Mouse (Mus musculus): Measurements from ENCODE around the gene Zmynd12. TPM values are rescaled to one million over a fixed set of nuclear protein-coding genes. Genes with fewer than 3 reads are reported as not detected.

Gene Zmynd12
- polyA plus RNA-seq, 1 experiment from 2014 or later, result 0.19 TPM

DNA sequence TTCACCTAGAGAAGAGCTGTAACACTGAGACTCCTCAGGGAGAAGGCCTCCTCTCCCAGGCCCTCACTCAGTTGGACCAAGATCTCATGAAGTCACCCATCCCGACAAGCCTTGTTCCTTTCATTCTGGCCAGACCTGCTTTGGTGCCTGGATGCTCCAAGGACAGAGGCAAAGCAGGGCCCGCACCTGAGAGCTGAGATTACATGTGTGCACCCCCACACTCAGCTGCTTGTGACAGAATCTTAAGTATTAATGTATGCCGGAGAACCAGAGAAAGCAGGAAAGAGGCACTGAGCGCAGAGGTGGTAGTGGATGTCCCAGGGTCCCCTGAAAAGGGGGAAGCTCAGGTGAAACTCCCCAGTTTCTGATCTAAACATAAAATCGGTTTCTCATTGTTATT is 30.5 kb downstream of the Zmynd12 start:
- Histone ChIP-seq H3K9me3 (no peaks in the 10 kb centered on the region), H3K4me3 (no peak overlapping the region), H3K27me3 (no peaks in the 10 kb centered on the region), H3K9ac (no peak overlapping the region), H3K36me3 (no peaks in the 10 kb centered on the region), H3K27ac (no peak overlapping the region), H3K4me1 (peaks cover 6% of the 10 kb centered on the region; the same call in 1 of the 2 replicates), H3K4me2 (replicated peaks) (no peak overlapping the region)
- 71% methylated on average over 5 of the region's 5 CpGs for WGBS
- no peak for ATAC-seq (ENCODE audit: low FRiP score, low read depth)

DNA sequence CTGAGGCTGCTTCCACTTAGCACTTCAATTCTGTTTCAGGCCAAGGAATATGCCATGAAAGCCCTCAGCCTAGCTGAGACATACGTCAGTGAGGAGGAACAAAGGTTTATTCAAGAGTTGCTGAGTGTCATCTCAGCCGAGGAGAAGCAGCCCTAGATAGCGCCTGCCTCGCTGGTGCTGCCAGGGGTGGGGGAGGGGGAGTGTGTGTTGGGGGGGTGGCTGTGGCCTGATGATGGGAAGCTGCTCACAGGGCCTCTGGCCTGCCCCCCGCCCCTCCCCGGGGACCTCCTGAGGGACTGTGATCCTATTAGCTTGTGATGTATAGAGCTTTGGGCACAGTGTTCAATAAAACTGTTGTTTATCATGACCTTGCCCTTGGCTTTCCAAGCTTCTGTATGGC is 30.9 kb downstream of the Zmynd12 start:
- Histone ChIP-seq H3K36me3 (no peaks in the 10 kb centered on the region), H3K4me3 (no peak overlapping the region), H3K9me3 (no peaks in the 10 kb centered on the region), H3K27ac (no peak overlapping the region), H3K4me1 (peaks cover 7% of the 10 kb centered on the region; the same call in 1 of the 2 replicates), H3K9ac (no peak overlapping the region), H3K4me2 (replicated peaks) (no peak overlapping the region), H3K27me3 (no peaks in the 10 kb centered on the region)
- ATAC-seq (ENCODE audit: low FRiP score, low read depth), result no peak
- 26% methylated on average over 6 of the region's 6 CpGs for WGBS

DNA sequence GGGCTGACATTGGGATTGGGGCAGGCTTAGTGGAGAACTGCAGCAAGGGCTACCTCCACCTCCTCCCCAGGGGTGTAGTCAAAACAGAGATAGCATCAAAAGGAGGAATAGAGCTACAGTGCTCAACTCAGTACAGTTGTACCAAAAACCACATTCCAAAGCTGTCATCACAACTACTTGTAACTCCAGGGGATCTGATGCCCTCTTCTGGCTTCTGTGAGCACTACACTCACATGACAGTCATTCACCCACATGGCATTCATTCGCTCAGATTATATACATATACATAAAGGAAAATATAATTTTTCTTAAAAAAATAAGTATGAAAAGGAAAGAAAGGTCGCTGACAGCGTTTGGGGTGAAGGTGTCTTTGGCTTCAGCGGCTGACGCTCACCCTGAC is 37.7 kb downstream of the Zmynd12 start:
- ATAC-seq (ENCODE audit: low FRiP score, low read depth), result no peak
- Histone ChIP-seq H3K9me3 (no peaks in the 10 kb centered on the region), H3K4me1 (peaks cover 43% of the 10 kb centered on the region), H3K4me2 (replicated peaks) (no peak overlapping the region), H3K27me3 (no peaks in the 10 kb centered on the region), H3K27ac (peak overlapping the region; percentile 44; the same call in 1 of the 2 replicates), H3K4me3 (no peak overlapping the region), H3K36me3 (no peaks in the 10 kb centered on the region), H3K9ac (no peak overlapping the region)
- 65% methylated on average over 5 of the region's 5 CpGs for WGBS

DNA sequence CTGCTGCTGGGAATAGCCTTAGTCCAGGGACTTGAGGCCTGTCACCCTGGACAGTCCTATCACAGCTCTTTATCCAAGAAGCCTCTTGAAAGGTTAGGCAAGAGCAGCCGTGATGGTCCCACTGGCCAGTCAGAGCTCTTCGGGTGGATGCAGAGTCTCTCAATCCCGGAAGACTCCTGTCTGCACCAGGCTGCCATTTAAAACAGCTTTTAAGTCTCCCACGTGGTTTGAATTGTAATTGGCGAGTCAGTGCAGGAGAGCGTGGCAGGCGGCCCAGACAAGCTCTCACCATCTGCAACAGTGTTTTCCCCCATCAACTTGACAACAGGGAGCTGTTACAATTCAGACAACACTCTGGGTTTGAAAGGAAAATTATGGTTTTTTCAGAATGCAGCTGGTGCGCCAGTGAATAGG is 38.1 kb downstream of the Zmynd12 start:
- no peaks in the 10 kb centered on the region for H3K36me3 ChIP-seq
- H3K27ac ChIP-seq, result peak overlapping the region; percentile 44; the same call in 1 of the 2 replicates
- WGBS, result 25% methylated on average over 8 of the region's 8 CpGs
- no peak overlapping the region for H3K4me3 ChIP-seq
- no peaks in the 10 kb centered on the region for H3K9me3 ChIP-seq
- H3K27me3 ChIP-seq, result 0 out of 2 replicates have a peak, but pooled peaks cover 3% of the 10 kb centered on the region
- peak overlapping the region; percentile 9; the same call in 1 of the 2 replicates for H3K4me2 ChIP-seq (replicated peaks)
- H3K4me1 ChIP-seq, result peaks cover 43% of the 10 kb centered on the region
- H3K9ac ChIP-seq, result no peak overlapping the region
- peak; percentile 46; the same call in 1 of the 2 replicates for ATAC-seq (ENCODE audit: low FRiP score, low read depth)

DNA sequence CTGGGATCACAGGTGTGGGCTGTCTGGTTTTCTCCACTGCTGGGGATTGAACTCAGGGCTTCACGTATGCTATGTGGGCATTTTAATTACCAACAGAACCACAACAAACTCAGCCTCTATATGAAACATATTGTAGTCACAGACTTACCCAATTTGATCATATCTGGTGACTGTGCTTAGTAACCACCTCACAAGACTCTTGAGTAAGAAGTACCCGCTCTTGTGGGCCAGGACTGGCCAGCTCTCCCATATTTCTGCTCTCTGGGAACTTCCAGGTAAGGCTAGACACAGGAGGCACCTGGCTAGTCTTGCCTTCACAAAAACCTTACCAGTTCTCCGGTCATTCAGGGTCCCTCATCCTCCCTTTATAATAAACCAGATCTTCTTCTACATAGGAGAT is 39.8 kb downstream of the Zmynd12 start:
- no peak for ATAC-seq (ENCODE audit: low FRiP score, low read depth)
- Histone ChIP-seq H3K4me2 (replicated peaks) (no peak overlapping the region), H3K9me3 (no peaks in the 10 kb centered on the region), H3K4me1 (peaks cover 43% of the 10 kb centered on the region), H3K9ac (no peak overlapping the region), H3K27ac (no peak overlapping the region), H3K4me3 (no peak overlapping the region), H3K36me3 (no peaks in the 10 kb centered on the region), H3K27me3 (peaks cover 6% of the 10 kb centered on the region; the same call in 1 of the 2 replicates)
- 76% methylated on average over 3 of the region's 3 CpGs for WGBS

DNA sequence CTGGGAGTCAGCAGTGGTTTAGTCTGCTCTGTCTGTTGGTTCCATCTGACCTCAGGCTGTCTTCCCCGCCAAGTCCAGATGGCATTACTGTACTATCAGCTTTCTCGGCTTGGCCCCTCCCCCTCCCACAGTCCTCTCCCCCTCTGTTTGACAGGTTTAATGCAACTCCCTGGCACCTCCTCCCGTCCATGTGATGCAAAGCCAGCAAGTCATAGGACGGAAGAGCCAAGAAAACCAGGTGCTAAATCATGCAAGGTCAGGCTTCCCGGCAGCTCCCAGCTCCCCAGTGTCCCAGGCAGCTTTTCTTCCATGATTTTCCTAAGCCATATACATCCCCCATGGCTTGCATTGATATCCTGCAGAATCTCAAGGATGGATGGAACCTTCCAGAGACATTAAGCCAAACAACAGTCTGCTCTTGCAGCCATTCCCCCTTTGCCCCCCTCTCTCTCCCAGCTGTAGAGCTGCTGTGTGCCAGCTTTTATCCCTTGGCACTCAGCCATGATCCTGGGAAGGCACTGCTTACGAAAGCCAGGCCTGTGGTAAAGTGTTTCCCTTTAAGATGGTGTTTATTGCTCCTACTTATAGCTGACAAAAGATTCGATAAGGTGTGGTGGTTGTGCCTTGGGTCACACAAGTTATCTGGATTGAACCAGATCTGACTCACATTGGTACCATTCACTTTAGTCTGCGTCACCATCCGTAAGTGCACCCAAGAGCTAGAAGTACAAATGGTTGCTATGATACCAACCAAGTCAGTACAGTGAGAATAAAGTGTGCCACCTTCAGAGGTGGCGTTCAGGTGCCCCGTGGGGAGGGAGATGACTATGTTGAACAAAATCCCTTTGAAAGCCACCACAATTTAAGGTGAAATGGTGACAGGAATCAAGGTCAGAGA is 40.5 kb downstream of the Zmynd12 start:
- WGBS, result 34% methylated on average over 11 of the region's 11 CpGs
- H3K27me3 ChIP-seq, result peaks cover 7% of the 10 kb centered on the region; the same call in 1 of the 2 replicates
- no peaks in the 10 kb centered on the region for H3K9me3 ChIP-seq
- H3K27ac ChIP-seq, result peak overlapping the region; percentile 11; the same call in 1 of the 2 replicates
- peak; percentile 76 for ATAC-seq (ENCODE audit: low FRiP score, low read depth)
- H3K4me1 ChIP-seq, result peaks cover 41% of the 10 kb centered on the region
- no peak overlapping the region for H3K9ac ChIP-seq
- no peak overlapping the region for H3K4me3 ChIP-seq
- peak overlapping the region; percentile 35 for H3K4me2 ChIP-seq (replicated peaks)
- H3K36me3 ChIP-seq, result no peaks in the 10 kb centered on the region

DNA sequence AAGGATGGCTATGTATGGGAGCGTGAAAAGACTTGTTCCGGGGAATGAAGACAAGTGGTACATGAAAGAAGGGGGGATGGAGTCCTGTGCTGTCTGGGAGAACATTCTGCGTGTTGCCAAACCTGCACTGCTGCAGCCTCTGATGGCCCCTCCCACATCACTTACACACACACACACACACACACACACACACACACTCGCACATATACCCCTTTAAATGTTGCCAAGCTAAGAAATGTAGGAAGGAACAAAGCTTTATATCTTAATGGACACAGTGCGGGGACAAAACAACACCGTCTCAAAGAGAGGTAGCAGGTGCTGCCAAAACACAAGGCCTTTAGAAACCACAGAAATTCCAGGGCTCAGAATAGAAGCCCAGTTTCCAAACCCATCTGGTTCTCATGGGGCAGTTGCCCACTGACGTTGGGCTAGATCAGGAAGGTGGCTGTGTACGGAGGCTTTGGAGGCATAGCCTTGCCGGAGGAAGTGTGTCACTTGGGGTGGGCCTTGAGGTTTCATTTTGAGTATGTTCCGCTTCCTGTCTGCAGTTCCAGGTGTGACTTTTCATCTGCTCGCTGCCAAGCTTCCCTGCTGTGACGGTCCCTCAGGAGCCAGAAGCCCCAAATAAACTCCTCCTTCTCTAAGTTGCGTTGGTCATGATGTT is 41.3 kb downstream of the Zmynd12 start:
- H3K36me3 ChIP-seq, result no peaks in the 10 kb centered on the region
- no peak for ATAC-seq (ENCODE audit: low FRiP score, low read depth)
- H3K4me3 ChIP-seq, result no peak overlapping the region
- no peak overlapping the region for H3K9ac ChIP-seq
- peaks cover 40% of the 10 kb centered on the region for H3K4me1 ChIP-seq
- WGBS, result 61% methylated on average over 13 of the region's 13 CpGs
- no peaks in the 10 kb centered on the region for H3K9me3 ChIP-seq
- no peak overlapping the region for H3K27ac ChIP-seq
- peaks cover 7% of the 10 kb centered on the region; the same call in 1 of the 2 replicates for H3K27me3 ChIP-seq
- no peak overlapping the region for H3K4me2 ChIP-seq (replicated peaks)

DNA sequence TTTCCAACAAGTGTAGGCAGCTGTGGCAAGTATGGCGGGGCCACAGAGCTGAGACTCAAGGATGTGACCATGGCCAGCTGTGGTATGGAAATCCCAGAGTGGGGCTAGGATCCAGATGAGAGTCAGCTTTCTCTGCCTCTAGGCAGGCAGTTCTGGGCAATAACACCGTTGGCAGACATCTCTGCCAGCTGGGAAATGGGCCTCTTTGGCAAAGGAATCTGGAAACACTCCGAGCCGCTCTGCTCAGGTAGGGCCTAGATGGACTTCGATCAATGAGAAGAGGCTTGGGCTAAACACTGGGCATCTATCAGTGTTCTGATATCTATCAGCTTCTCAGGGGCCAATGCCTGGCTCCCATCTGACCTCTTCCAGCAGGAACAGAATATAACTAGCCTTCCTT is 43.2 kb downstream of the Zmynd12 start:
- Histone ChIP-seq H3K36me3 (no peaks in the 10 kb centered on the region), H3K4me1 (peaks cover 35% of the 10 kb centered on the region), H3K4me2 (replicated peaks) (no peak overlapping the region), H3K4me3 (no peak overlapping the region), H3K27ac (no peak overlapping the region), H3K9me3 (no peaks in the 10 kb centered on the region), H3K27me3 (peaks cover 7% of the 10 kb centered on the region; the same call in 1 of the 2 replicates), H3K9ac (no peak overlapping the region)
- WGBS, result 91% methylated on average over 5 of the region's 5 CpGs
- ATAC-seq (ENCODE audit: low FRiP score, low read depth), result no peak

DNA sequence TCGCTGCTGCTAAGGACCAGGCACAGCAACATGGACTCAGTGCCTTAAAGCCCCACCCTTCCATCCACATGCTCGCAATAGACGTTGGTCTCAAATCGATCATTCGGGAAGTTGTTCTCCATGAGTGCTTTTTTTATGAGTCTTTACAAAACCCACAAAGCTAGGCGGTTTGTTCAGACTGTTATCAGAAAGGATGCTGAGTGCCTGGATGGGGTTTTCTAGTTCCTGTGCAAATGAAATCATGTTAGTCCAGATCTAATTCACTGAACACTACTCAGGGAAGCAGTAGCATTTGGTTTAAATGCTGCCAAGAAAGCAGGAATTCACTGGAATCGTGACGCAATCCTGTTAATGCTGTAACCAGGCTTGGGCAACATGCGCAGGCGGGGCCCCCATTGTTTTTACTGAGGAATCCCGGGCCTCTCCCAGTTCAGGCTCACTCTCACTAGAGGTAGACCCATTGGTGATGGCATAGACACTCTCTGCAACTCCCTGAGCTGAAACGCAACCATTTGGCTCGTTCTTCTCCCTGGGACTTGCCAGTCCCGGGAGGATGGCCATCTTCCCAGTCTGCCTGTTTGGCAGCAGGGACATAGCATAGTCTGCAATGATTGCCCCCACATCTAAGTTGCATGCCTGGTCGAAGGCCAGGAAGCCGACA is 45.2 kb downstream of the Zmynd12 start:
- no peak overlapping the region for H3K4me2 ChIP-seq (replicated peaks)
- no peak overlapping the region for H3K9ac ChIP-seq
- ATAC-seq (ENCODE audit: low FRiP score, low read depth), result no peak
- no peak overlapping the region for H3K4me3 ChIP-seq
- no peak overlapping the region for H3K27ac ChIP-seq
- H3K9me3 ChIP-seq, result no peaks in the 10 kb centered on the region
- H3K27me3 ChIP-seq, result peaks cover 7% of the 10 kb centered on the region; the same call in 1 of the 2 replicates
- peaks cover 17% of the 10 kb centered on the region for H3K4me1 ChIP-seq
- 79% methylated on average over 16 of the region's 16 CpGs for WGBS
- H3K36me3 ChIP-seq, result no peaks in the 10 kb centered on the region

DNA sequence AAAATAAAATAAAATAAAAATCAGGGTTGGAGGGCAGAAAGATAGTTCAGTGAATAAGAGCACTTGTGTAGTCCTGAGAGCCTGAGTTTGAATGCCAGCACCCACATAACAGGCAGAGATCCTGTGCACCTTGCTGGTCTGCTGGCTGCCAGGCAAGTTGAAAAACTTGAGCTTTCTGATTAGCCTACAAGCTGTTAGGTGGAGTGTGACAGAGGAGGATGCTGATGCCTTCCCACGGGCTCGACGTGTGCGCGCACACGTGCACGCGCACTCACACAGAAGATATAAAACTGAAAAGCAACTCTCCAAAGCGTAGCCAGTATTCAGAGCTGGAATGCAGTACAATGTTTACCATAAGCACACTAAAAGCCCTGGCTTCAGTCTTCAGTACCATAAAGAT is 49.9 kb downstream of the Zmynd12 start:
- Histone ChIP-seq H3K4me3 (no peak overlapping the region), H3K4me2 (replicated peaks) (no peak overlapping the region), H3K4me1 (no peaks in the 10 kb centered on the region), H3K36me3 (no peaks in the 10 kb centered on the region), H3K9ac (no peak overlapping the region), H3K27ac (no peak overlapping the region), H3K9me3 (no peaks in the 10 kb centered on the region), H3K27me3 (0 out of 2 replicates have a peak, but pooled peaks cover under 1% of the 10 kb centered on the region)
- ATAC-seq (ENCODE audit: low FRiP score, low read depth), result no peak
- WGBS, result 78% methylated on average over 9 of the region's 9 CpGs

DNA sequence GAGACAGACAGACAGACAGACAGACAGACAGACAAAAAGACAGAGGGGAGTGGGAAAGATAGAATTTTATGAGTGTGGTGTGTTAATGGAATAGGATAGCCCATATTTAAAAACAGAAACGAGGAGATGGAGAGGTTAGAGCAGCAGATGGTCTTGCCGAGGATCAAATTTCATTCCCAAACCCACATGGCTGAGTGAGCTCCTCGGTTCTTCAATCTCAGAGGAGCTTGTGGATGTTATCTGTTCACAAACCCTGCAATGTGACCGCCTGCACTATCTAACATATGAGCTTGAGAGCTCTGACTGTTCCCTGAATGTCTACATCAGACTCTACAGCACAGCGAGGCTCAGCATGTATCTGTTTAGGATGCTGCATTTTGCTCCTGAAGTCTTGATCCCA is 50.5 kb downstream of the Zmynd12 start:
- H3K4me2 ChIP-seq (replicated peaks), result no peak overlapping the region
- no peaks in the 10 kb centered on the region for H3K27me3 ChIP-seq
- no peaks in the 10 kb centered on the region for H3K36me3 ChIP-seq
- 33% methylated on average over 5 of the region's 5 CpGs for WGBS
- no peak overlapping the region for H3K9ac ChIP-seq
- H3K9me3 ChIP-seq, result no peaks in the 10 kb centered on the region
- H3K4me3 ChIP-seq, result no peak overlapping the region
- no peaks in the 10 kb centered on the region for H3K4me1 ChIP-seq
- peak; percentile 40; the same call in 1 of the 2 replicates for ATAC-seq (ENCODE audit: low FRiP score, low read depth)
- H3K27ac ChIP-seq, result no peak overlapping the region

DNA sequence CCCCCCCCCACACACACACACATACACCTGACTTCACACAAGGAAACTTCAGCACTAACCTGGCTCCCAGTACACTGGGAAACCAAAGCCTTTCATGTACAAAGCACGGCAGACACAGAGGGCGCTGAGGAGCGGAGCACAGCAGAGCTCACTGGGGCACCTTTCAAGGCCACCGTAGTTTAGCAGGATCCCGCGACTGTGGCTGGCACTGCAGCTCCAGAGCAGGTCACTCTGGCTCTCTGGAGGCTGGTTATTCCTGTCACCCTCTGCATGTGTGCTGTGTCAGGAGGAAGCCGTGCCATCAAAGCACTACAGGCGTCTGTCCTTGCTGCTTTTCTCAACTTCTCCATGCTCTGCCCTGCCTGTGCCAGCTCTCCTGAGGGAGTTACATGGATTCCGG is 60.4 kb downstream of the Zmynd12 start:
- Histone ChIP-seq H3K9me3 (no peaks in the 10 kb centered on the region), H3K4me3 (no peak overlapping the region), H3K27ac (no peak overlapping the region), H3K4me2 (replicated peaks) (no peak overlapping the region), H3K27me3 (peaks cover 3% of the 10 kb centered on the region; the same call in 1 of the 2 replicates), H3K4me1 (no peaks in the 10 kb centered on the region), H3K36me3 (no peaks in the 10 kb centered on the region), H3K9ac (no peak overlapping the region)
- WGBS, result 48% methylated on average over 9 of the region's 9 CpGs
- ATAC-seq (ENCODE audit: low FRiP score, low read depth), result no peak

Measured in limb, embryonic 13.5 days (tissue).